Mouse (Mus musculus) E14TG2a.4 (cell line): Measurements from ENCODE around the gene Mprip.

ENCODE experiments used
- CTCF ChIP-seq: conservative IDR thresholded peaks from 2 replicates; pipeline ENCODE4 v1.5.1; 2014; ENCODE audit warnings: low read length
- NANOG ChIP-seq: IDR thresholded peaks from 2 replicates; pipeline ENCODE4 v1.6.1; 2014; ENCODE audit warnings: borderline replicate concordance, low read length, mixed read lengths

DNA sequence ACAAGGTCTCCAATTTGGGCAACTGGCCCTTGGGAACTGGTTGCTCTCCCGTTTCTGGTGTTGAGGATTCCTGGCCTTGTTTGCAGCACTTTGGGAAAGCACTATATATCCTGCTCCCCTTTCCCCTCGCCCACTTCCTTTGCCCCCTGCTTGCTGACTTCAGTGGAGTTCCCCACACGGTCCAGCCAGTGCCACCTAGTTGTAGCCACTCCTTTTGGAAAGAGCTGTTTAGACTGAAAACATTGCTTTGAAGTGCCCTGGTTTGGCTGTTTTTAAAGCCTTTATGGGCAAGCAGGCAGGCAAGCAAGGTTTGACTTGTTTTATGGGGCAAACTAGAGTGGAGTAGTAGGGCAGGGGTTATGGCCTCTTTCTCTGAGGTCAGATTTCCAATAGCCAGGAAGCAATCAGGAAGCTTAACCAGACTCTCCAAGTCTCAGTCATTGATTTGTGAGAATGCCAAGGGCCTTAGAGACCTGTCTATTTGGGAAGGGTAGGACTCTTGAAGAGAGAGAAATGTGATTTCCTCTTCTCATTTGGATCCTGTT, 2.7 kb downstream of the Mprip start:
- TF ChIP-seq CTCF: no peak
- no peak for TF ChIP-seq NANOG
